Mouse (Mus musculus): ENCODE results near the gene Camk2n1. TPM values are rescaled to one million over a fixed set of nuclear protein-coding genes. Genes with fewer than 3 reads are reported as not detected.

The Camk2n1 gene
- total RNA-seq, 4 experiments from 2014 or later: 10.8 to 12.7 (median 11.1) TPM

DNA sequence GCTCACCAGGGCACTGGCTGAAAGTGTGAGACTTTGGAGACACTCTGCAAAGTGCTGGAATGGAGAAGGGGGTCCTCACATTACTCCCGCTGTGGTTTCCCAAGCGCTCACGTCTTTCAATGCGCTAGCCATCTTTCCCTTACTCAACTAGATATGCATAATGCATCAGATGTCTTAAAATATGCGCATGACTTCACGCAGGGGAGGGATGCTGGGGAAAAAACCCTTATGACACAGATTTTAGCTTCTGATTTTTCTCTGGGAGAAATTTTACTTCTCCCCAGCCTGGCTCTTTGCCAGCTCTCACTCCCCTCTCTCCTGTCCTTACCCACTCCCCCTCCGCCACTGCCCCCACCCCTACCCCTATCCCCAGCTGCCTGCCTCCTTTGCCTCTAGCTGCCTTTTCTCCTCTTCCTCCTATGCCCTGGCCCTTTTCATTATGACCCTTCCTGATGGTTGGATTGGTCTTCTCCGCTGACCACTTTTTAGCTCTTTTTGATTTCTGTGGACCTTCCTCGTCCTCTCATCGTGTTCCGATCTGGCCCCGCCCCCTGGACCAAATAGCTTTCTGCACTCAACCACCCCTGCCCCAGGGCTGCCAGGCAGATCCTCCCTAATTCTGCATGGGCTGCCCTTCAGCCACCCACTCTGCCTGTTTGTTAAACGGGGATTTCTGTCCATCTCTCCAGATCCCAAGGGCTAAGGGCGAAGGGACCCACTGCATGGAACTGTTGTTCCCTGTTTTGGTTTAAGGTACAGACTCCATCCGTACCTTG lies 6.1 kb upstream of the Camk2n1 start:
- DNase-seq (ENCODE audit: low spot score): no peak

DNA sequence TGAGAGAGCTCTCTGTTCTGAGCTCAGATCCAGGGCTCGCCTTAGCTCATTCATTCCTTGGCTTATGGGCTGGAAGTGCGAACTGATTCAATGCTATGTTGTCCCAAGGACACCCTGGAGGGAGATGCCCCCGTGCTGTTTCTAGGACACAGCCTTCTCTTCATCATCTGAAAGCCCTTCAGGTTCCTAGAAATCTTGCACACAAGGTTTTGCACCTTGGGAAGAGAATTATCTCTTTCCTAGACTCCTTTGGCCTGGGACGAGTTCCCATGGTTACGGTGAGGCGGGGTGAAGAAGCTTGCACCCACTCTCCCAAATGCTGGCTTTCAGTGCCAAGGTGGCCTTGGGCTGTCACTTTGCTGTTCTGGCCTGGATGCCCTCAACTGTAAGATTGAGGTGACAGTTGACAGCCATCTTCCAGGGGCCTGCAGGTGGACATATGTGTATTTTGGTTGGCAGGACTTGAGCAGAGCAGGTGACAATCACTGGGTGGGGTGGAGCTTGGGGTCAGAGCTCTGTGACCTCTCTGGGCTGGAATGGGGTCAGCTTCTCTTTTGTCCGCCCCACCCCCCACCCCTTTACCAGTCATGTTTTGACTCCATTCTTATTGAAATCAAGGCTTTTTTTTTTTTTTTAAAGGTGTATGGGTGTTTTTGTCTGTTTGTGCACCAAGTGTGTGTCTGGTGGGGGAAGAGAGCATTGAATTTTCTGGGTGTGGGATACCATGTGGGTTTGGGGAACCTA lies 5.1 kb upstream of the Camk2n1 start:
- no peak for DNase-seq (ENCODE audit: low spot score)

DNA sequence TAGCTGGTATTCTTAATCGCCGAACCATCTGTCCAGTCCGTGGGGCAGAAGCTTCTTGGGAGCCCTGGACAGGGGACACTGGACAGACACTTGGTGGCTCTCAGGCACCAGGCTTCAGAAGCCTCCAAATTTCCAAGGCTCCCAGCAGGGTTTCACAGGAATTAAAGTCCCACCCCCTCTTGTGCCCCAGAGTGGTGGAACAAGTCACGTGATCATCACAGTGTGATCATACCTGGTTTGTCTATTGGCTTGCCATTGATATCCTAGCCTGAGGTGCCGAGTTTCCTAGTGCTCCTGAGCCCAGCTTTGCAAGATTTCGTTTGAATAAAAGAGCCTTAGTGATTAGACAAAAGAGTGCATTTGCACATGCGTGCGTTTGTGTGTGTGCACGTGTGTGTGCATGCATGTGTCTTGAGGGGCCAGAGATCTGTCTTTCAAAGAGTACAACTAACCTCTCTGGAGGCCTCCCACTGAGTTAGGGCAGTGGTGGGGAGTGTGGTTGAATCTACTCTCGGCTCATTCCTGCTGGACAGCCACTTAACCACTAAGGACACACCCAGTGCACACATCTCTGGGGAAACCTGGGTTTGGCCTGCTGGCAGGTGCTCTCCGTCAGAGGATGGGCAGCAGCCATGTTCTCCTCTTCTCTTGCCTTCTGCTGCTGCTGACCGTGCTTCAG lies 4.3 kb upstream of the Camk2n1 start:
- DNase-seq (ENCODE audit: low spot score): no peak

DNA sequence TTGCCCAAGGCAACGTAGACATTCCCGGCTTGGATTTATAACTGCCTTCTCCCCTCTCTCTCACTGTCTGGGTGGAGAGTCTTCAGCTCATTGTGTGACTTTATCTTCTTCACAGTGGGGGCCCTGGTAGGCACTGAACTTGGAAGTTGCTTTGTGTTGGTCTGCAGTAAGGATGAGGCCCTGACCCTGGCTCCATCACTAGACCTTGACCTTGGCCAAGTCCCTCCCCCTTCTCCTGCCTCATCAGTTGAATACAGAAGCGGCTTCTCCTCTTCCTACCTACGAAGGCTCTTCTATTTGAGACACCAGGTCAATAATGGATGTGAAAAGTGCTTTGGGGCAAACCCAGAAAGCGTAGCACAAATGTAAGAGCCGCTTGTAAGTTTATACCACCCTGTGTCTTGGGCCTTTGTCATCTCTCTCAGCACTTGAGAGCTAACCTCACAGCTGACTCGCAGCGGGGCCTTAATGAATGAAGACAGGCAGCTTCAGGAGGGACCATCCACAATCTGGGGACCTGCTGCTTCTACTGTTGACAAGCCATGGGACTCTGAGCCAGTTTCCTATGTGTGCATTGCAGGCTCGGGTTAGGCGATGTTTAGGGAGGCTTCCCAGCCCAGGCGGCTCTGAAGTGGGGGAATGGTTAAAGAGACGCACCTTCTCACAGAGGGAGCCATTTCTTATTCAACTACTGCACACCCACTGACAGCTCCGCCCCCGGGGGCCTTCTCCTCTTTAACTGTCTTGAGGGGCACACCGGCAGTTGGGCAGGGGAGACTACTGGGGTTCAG lies 1.6 kb upstream of the Camk2n1 start:
- DNase-seq (ENCODE audit: low spot score): no peak

DNA sequence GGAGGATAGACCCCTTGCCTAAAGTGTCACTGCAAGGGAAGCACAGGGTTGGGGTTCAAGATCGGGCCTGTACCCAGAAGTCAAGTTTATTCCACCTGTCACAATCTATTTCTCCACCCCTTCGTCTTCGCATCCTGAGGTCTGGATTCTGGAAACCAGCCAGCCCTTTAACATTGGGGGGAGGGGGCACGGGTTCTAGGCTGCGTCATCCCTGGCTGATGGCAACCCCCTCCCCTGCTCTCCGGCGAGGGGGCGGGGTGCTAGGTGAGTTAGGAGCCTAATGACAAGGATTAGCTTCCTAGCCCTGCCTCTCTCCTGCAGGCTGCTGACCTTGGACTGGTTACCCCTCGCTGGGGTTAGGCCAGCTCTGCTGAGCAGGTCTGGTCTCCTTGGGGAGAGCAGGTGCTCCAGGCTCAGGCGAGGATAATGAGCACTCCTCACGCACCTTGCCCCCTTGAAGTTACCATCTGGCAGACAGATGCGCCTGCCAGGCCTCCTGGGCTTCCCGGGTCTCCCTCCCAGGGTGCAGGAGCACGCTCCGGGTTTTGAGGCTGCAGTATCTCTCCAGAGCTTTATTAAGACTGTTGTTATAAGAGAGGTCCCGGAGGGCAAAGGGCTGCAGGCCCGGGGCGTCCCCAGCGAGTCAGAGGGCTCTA lies 889 bp upstream of the Camk2n1 start:
- no peak for DNase-seq (ENCODE audit: low spot score)

DNA sequence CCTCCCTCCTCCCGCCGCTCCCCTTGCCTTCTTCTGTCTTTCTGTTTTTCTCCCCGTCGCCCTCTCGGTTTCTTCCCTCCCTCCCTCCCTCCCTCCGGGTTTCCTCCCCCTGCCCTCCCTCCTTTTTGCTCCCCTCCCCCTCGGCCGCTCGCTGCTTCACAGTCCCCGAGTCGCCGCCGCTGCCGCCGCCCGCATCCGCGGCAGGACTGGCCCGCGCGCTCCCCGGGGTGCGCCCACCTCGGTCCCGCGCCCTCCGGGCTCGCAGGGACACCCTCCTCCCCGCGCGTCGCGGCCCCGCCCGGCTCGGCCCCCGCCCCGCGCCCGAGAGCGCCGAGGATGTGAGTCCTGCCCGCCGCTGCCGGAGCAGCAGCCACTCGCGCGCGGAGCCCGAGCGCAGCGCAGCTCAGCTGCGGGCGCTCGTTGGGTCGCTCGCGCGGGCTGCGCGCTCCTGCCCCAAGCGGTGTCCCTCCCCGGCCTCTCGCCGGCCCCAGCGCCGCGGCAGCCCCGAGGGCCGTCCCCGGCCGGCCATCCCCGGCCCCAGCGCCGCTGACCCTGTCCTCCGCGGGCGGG lies 542 bp downstream of the Camk2n1 start:
- DNase-seq (ENCODE audit: low spot score): no peak

DNA sequence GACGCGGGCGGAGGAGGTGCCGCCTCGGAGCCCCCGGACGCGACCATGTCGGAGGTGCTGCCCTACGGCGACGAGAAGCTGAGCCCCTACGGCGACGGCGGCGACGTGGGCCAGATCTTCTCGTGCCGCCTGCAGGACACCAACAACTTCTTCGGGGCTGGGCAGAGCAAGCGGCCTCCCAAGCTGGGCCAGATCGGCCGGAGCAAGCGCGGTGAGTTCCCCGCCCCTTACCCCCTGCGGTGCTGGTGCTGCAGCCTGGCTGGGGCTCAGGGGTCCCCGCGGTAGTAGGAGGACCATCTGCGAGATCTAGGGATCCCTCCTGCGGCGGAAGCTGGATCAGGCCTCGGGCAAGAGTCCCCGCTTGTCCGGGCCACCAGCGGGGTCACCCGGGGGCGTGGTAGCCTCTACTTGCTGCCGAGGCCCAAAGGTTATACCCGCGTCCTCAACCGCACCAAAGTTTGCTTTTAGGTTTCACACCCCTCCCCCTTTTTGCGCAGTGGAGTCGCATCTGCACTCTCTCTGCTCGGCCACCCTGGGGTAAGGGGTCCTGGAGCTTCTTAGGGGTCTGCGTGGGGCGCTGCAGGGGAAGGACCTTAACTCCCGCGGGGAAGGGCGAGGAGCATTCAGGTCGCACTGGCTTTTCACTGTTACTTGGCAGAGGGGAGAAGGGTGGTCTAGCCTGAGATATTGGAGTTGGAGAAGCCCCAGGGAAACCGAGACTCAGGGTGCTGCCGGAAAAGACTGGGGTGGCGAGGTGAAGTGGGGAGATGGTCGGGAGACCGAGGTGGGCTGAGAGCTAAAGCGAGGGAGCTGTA lies 1.2 kb downstream of the Camk2n1 start:
- DNase-seq (ENCODE audit: low spot score): no peak

DNA sequence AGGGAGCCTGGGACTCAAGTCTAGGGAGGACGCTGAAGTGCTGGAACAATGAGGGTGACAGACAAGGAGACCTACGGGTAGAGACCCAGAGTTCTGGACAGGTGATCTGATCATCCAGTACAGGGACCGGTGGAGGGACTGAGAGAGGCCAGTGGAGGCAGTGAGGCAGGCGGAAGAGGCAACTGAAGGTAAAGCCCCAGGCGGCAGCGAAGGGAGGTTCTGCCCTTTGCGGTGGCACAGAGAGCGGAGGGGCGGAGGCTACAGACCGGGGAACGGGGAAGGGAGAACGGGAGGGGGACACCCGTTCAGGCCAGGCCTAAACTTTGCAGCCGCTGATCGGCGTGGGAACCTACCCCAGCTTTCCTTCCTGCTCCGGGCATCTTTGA lies 1.8 kb downstream of the Camk2n1 start:
- DNase-seq (ENCODE audit: low spot score): no peak

DNA sequence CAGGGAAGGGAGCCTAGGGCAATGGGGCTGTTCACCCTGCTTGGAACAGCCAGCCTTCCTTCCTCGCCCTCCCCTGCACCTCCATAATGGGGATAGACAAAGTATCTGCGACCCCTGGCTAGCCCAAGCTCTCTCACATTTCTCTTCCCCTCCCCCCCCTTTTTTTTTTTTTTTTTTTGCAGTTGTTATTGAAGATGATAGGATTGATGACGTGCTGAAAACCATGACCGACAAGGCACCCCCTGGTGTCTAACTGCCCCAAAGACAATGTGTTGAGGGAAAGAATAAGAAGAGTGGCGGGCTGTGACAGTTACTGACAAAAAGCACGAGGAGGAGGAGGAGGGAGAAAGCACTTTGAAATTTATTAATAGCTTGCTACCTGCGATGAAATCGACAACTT lies 2.4 kb downstream of the Camk2n1 start:
- no peak for DNase-seq (ENCODE audit: low spot score)

DNA sequence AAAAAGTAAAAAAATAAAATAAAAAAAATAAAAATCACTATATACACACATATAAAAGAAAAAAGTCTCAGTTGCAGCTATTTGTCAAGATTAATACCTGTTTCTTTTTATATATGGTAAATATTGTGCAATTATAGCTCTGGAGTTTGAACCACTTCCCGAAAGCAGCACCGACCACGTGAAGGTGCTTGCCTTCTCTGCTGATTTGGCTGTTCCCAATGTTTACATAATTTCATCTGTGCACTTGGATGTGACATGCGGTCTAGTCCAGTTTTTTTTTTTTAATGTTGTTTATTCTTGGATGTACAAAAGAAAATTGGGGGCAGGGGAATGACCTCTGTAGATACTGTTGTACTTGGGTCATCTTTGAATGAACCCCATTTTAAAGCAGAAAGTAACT lies 3.0 kb downstream of the Camk2n1 start:
- no peak for DNase-seq (ENCODE audit: low spot score)

DNA sequence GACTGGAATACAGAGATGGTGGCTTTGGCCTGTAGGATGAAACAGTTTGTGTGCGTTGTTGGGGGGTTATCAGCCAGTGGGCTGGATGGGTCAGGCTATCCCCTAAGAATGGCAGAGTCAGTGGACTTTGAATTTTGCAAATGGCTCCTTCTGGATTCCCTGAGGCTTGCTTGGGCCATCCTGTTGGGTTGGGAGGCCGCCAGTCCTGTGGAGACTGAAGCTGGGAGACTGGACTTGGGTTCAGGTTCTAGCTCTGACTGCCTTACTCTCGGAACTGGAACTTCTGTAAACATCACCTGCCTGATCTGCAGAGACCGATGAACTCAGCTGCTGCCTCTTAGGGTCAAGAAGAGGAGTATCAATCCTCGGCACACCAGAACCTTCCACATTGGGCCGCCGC lies 4.1 kb downstream of the Camk2n1 start:
- no peak for DNase-seq (ENCODE audit: low spot score)

DNA sequence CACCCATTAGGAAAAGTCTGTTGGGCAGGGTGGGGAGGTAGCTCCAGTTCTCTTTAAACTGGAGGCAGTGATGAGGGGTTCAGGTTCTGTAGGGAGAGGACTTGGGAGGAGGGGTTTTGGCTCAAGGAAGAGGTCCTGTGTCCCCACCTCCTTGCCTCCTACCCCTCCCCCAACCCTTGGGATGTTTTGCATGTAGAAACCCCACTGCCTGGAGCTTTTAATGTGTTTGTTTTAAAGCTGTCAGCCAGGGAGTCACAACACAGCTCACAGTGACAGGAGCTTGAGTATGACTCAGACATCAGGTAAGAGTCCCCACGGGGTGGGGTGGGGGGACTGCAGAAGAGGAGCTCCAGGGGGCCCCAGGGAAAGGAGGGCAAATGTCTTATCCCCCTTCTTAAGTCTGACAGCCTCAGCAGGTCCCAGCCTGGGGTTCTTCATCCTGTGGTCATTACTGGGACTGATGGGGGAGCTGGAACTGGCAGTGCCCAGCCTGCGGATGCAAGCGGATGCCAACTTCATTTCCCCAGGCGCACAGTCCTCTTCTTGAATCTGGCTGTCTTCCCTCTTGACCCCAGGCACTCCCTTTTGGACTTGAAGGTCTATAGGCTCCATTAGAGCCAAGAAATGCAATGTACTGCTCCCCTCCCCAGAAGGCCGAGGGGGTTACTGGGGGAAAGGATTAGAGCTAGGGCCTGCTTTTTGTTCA lies 4.8 kb downstream of the Camk2n1 start:
- no peak for DNase-seq (ENCODE audit: low spot score)

DNA sequence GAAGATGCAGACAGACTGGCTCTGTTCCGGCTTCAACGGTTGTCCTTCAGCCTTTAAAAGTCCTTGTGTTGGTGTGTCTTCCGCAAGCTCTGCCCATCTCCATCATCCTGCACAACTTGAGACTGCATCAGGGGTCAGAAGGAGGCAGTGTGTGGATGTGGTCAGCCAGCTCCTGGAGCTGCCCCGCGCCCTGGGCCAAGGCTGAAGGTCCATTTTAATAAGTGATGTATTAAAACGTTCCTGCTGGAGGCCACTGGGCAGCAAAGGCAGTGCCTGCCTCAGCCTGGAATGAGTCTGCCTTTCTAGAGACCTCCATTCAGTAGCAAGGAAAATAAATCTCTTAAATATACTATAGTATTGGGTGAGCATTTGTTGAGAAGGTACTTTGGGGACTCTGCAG lies 5.7 kb downstream of the Camk2n1 start:
- no peak for DNase-seq (ENCODE audit: low spot score)

DNA sequence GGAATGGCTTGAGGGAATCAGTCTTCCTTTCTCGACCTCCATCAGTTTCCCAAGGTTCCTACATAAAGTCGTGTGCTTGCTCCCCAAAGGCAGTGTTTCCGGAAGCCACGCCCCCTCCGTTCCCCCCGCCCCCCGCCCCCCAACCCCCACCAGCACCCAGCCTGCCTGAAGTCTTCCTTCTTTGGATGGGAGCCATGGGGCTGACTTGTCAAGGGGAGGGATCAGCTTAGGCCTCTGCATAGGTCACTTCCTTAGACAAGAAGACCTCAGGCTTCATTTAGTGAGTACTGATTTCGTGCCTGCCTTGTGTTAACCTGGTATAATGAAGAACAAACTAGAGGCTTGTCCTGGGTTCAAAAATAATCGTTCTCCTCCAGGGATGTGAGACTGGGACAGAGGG lies 6.8 kb downstream of the Camk2n1 start:
- no peak for DNase-seq (ENCODE audit: low spot score)

DNA sequence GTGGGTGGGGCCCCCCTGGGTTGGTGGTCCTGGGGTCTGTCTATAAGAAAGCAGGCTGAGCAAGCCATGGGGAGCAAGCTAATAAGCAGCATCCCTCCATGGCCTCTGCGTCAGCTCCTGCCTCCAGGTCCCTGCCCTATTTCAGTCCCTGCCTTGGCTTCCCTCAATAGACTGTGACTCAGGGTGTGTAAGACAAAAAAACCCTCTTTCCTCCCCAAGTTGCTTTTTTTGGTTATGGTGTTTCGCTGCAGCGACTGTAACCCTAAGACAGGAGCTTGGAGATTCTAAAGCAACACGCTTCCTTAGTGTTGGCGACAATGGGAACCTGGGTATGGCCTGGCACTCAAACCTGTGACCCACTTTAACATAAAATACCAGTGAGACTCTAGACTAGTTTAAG lies 7.4 kb downstream of the Camk2n1 start:
- DNase-seq (ENCODE audit: low spot score): no peak

DNA sequence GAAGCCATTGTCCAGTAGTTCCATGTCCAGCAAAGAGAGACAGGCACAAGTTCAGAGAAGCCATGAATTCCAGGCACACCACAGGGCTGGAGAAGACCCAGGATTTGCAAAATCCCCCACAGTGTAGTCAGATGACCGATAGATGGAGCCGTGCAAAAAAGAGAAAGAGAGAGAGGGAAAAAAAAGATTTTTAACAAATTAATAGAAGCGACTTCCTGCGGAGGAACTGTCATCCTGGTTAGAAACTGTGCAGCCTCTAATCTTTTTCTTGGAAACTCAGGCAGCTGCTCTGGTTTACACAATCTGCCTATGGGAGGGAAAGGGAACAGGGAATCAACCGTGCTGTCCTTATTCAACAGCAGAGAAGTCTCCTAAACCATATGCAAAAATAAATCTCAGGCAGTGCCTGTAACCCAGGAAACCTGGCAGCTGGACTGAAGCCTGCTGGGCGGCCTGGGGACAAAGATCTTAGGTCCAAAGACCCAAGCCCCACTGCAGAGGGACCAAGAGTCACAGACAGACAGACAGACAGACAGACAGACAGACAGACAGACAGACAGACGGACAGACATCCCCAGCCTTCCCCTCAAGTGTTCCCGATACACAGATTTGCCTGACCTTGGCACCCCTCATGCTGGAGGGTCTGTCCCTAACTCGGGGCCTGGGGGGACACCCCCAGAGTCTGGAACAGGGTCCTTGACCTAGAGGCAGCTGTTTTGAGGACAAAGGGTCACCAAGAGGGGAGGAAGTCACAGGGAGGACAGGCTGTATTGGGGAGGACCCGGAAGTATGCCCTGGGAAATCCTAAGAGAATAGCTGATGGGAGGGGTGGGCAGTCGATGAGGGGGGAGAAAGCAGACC lies 9.1 kb downstream of the Camk2n1 start:
- peak; percentile 54 for DNase-seq (ENCODE audit: low spot score)

DNA sequence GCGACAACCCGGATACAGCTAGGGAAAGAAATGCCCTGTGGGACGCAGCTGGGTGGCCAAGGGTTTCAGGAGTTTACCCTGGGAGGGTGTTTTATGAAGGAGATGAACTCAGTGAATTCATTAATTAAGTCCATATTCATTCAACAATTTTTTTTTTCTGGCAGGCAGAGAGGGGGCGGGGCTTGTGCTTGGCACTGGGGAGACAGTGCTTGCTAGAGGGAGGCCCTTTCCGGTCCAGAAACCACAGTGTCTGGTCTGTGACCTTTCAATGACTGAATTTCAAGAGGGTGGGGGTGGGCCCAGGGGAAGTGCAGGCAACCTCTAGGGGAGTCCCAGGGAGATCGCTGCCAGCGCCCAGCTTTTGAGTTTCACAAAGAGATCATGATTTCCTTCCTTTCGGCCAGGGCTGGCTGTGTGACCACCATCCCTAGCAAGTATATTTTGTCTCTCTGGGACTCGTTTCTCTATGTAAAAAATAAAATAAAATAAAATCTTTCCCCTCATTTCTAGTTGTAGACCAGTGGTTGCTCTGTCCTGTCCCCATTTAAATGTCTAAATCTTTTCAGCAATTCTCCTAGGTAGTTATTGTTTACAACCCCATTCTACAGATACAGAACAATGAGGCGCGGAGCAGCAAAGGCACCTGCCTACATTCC lies 9.8 kb downstream of the Camk2n1 start:
- peak; percentile 89 for DNase-seq (ENCODE audit: low spot score)
